Mouse (Mus musculus): ENCODE data around the gene Atp11a.

GRCm38 (mm10) chr8:12715861-12716585, 40.8 kb upstream of the Atp11a start:
- TF ChIP-seq GATA1 (IDR thresholded peaks at IDR 0.05; ENCODE audit: low read length), result no peak
- no peak for TF ChIP-seq TAL1 (IDR thresholded peaks at IDR 0.05; ENCODE audit: low read length)

Measured in erythroblast, embryonic 14.5 days (primary cell).